9 mouse cellular contexts compared by ENCODE assay signal in genomic region chr9:67549332-67549731, GRCm38 (mm10). TPM values are rescaled to one million over a fixed set of nuclear protein-coding genes. Genes with fewer than 3 reads are reported as not detected.
DNase-seq lines count a peak whose midpoint lies in the region; ATAC-seq and TF ChIP-seq lines count a peak whose summit lies in the region.
"Had no signal": no experiment of that assay in that cellular context is flagged by ENCODE, and none has a peak within 500 bp of the region (broad histone marks: within the 10 kb centered on the region; RNA-seq: fewer than 3 reads in every experiment).

No protein-coding gene starts in this region.

- H3K79me2 ChIP-seq in CH12.LX (replicated peaks; ENCODE audit: control insufficient read depth, extremely low read depth, insufficient read depth, poor library complexity, severe bottlenecking): no peaks in the 10 kb centered on the region
- no peaks in the 10 kb centered on the region for H3K79me2 ChIP-seq in heart, adult 2 months (replicated peaks; ENCODE audit: control insufficient read depth, insufficient read depth, low read length)

- H3K27ac ChIP-seq in CH12.LX (ENCODE audit: insufficient read depth, low read depth): no peak overlapping the region
- H3K27ac ChIP-seq in heart, adult 2 months: peak overlapping the region; percentile 12
- H3K27ac ChIP-seq: macrophage had no signal

- TF ChIP-seq CTCF in CH12.LX (conservative IDR thresholded peaks at IDR 0.05 in 1 of 2, IDR thresholded peaks at IDR 0.05 in 1 of 2; ENCODE audit: low read depth in 2 of 2, low read length in 2 of 2): no peak
- TF ChIP-seq CTCF in heart, adult 2 months (IDR thresholded peaks at IDR 0.05): no peak

- 23% methylated on average over 4 of the region's 4 CpGs for WGBS in heart, adult 2 months

- 0 out of 2 replicates have a peak overlapping the region, but pooled peaks have one; percentile 30 for H3K4me2 ChIP-seq in CH12.LX (ENCODE audit: insufficient read depth, low read depth, poor library complexity, severe bottlenecking)

- TF ChIP-seq POLR2A in CH12.LX (IDR thresholded peaks at IDR 0.05; ENCODE audit: low read depth, low read length): no peak
- TF ChIP-seq POLR2A in heart, adult 2 months (IDR thresholded peaks at IDR 0.05; ENCODE audit: insufficient read depth, low read depth, low read length): no peak

- no peak for TF ChIP-seq RAD21 in CH12.LX (IDR thresholded peaks at IDR 0.05; ENCODE audit: low read depth, low read length)

- intact Hi-C loops in heart, adult 2 months (cut with DNase I): loop anchor here (5.0 kb wide), 1 partner anchor 33 kb away; no protein-coding TSS in a partner anchor

- no peak for ATAC-seq in cerebellum, adult (ENCODE audit: insufficient number of reproducible peaks, low FRiP score, low TSS enrichment)

- no peak overlapping the region for H3K4me3 ChIP-seq in CH12.LX (replicated peaks in 1 of 3; ENCODE audit: low read depth in 2 of 3, low read length in 2 of 3, poor library complexity in 1 of 3)
- H3K4me3 ChIP-seq in heart, adult 2 months: no peak overlapping the region

- peaks cover 0 to 2% of the 10 kb centered on the region in 2 experiments for H3K36me3 ChIP-seq in CH12.LX (replicated peaks in 1 of 2; ENCODE audit: control insufficient read depth in 1 of 2, insufficient read depth in 1 of 2, low read length in 1 of 2)
- H3K36me3 ChIP-seq in heart, adult 2 months (ENCODE audit: control insufficient read depth, insufficient read depth, low read length): no peaks in the 10 kb centered on the region; the same call in 1 of the 2 replicates

- dilution Hi-C loops in CH12.LX (cut with MboI; ENCODE audit: extremely low pct_ligation_motif_present, extremely low pct_unique_long_range_greater_than_20kb, low sequenced_read_pairs): no loop called here

- no peaks in the 10 kb centered on the region for H3K9me3 ChIP-seq in CH12.LX (replicated peaks; ENCODE audit: low read length)

- no peak for TF ChIP-seq EP300 in CH12.LX (IDR thresholded peaks at IDR 0.05; ENCODE audit: low read length)
- TF ChIP-seq EP300 in heart, adult 2 months (IDR thresholded peaks at IDR 0.05; ENCODE audit: insufficient read depth, low read depth, low read length): 0 out of 2 replicates have a peak, but pooled peaks have one; percentile 26

- H3K27me3 ChIP-seq in CH12.LX (replicated peaks): no peaks in the 10 kb centered on the region
- no peaks in the 10 kb centered on the region for H3K27me3 ChIP-seq in heart, adult 2 months (ENCODE audit: control insufficient read depth, insufficient read depth, low read length)

- in situ Hi-C loops in CH12.LX (cut with MboI; ENCODE audit: low pct_ligation_motif_present, low pct_unique_long_range_greater_than_20kb, low sequenced_read_pairs): no loop called here

- H3K9ac ChIP-seq in CH12.LX (ENCODE audit: insufficient read depth, low read depth): no peak overlapping the region
- H3K9ac ChIP-seq in heart, adult 2 months (ENCODE audit: low read depth, low read length): no peak overlapping the region

- peak; percentile 76 for DNase-seq in CH12.LX (ENCODE audit: extremely low read depth)
- DNase-seq in NIH3T3 (ENCODE audit: low read depth): peak; percentile 21
- peak; percentile 80 to 81 for DNase-seq in heart, adult 2 months
- DNase-seq in kidney, postnatal 4 days: peak; percentile 50 to 59
- peak; percentile 29 for DNase-seq in ovary, postnatal 36 days (ENCODE audit: low spot score)
- no peak for DNase-seq in layer of hippocampus, postnatal 14 days (ENCODE audit: low spot score in 2 of 2)
- DNase-seq in layer of hippocampus, adult 9-10 months (ENCODE audit: low spot score): no peak

- peaks cover 7 to 37% of the 10 kb centered on the region in 2 experiments for H3K4me1 ChIP-seq in CH12.LX (ENCODE audit: control insufficient read depth in 1 of 2, insufficient read depth in 2 of 2)
- H3K4me1 ChIP-seq in heart, adult 2 months (ENCODE audit: control insufficient read depth, insufficient read depth, low read length): peaks cover 6% of the 10 kb centered on the region

TF ChIP-seq in CH12.LX, 34 proteins besides CTCF, POLR2A, EP300 and RAD21:
- TF ChIP-seq TCF12 (IDR thresholded peaks at IDR 0.05; ENCODE audit: low read depth, low read length) (peak; percentile 30; the same call in 1 of the 2 replicates), ETS1 (conservative IDR thresholded peaks at IDR 0.05; ENCODE audit: low read depth, low read length) (peak; percentile 39), MEF2A (IDR thresholded peaks at IDR 0.05; ENCODE audit: borderline replicate concordance, low read depth, low read length) (peak; percentile 58; the same call in 1 of the 2 replicates), JUN (IDR thresholded peaks at IDR 0.05; ENCODE audit: insufficient read depth, low read depth, low read length) (no peak), BHLHE40 (IDR thresholded peaks at IDR 0.05; ENCODE audit: low read depth, low read length) (0 out of 2 replicates have a peak, but pooled peaks have one; percentile 13), CHD2 (IDR thresholded peaks at IDR 0.05; ENCODE audit: low read length) (no peak)

RNA-seq across cellular contexts. Expression of gene Tln2, which starts 10.2 kb away (rescaled TPM):
- total RNA-seq in CH12.LX (2012; rRNA removed) (4.4 TPM in 2 replicates), CH12.LX (2014; rRNA removed) (2.2 and 2.6 TPM in 2 replicates)
- polyA plus RNA-seq in CH12.LX (2012; ENCODE audit: insufficient read length, low read depth): 3.3 and 4.4 TPM in 2 replicates
- total RNA-seq in heart, adult 2 months (2021): 10 to 100 TPM; 67.1 to 78.2 TPM
- polyA plus RNA-seq in heart, adult 2 months (2012; rRNA removed): 20.1 and 29.3 TPM in 2 replicates
- 100 to 1,000 TPM; 112 to 130 TPM for total RNA-seq in layer of hippocampus, postnatal 14 days (2021)

Comparison
In these comparisons a context has a peak if more than half of its experiments do, and no peak if none do; other contexts are left out.
1. DNase-seq: peak in CH12.LX (single experiment), NIH3T3 (single experiment), heart, adult 2 months (2 of 2), kidney, postnatal 4 days (2 of 2) and ovary, postnatal 36 days (single experiment); none in layer of hippocampus, postnatal 14 days (0 of 2) and layer of hippocampus, adult 9-10 months (single experiment).
2. RNA of gene Tln2, which starts 10.2 kb away (total RNA-seq): 112 to 130 TPM in layer of hippocampus, postnatal 14 days and 67.1 to 78.2 TPM in heart, adult 2 months; 2.2 to 4.4 TPM in CH12.LX; every median in the first group is over 10 times any median in the second.